Mouse (Mus musculus) E14TG2a.4 (cell line): ENCODE results near the gene Naa38.

ENCODE experiments used
- CTCF ChIP-seq: conservative IDR thresholded peaks from 2 replicates; pipeline ENCODE4 v1.5.1; 2014; ENCODE audit warnings: low read length
- POU5F1 ChIP-seq: IDR thresholded peaks from 2 replicates; pipeline ENCODE4 v1.6.1; 2014; ENCODE audit warnings: low read length, borderline replicate concordance

DNA sequence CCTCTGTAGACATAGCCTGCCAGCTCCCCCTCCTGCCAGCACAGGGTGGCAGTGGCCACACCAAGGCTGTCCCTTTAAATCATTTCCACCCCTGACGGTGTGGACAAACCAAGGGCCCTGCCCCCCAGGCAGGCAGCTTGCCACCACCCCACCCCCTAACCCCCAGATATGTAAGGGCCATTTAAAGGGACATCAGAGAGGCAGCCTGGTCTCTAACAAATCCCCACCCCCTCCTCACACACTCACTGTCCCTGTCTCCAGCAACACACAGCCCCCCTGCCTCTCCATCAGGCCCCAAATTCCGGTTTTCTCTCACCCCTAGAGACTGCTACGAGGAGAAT, 20.0 kb downstream of the Naa38 start:
- TF ChIP-seq CTCF: no peak
- no peak for TF ChIP-seq POU5F1
